Mouse (Mus musculus): ENCODE results near the gene Bcar3. TPM values are rescaled to one million over a fixed set of nuclear protein-coding genes. Genes with fewer than 3 reads are reported as not detected.

Gene Bcar3
- polyA plus RNA-seq, 1 experiment = 8.8 TPM

Other genes with a start within 250 kb of the Bcar3 start
- gene Abca4, start 249.7 kb upstream of the Bcar3 start, polyA plus RNA-seq (2012; ENCODE audit: insufficient read depth, insufficient read length, missing spikeins) = 0.50 TPM in 1 of 2 replicates, not detected in the other
- 56.5 and 64.3 TPM in 2 replicates for gene Gclm, start 48.6 kb upstream of the Bcar3 start, polyA plus RNA-seq (2012; ENCODE audit: insufficient read depth, insufficient read length, missing spikeins)
- 27.0 and 40.7 TPM in 2 replicates for gene Dnttip2, start 19.7 kb upstream of the Bcar3 start, polyA plus RNA-seq (2012; ENCODE audit: insufficient read depth, insufficient read length, missing spikeins)